Mouse (Mus musculus) CH12.LX (cell line): Measurements from ENCODE around the gene Vapb. TPM values are rescaled to one million over a fixed set of nuclear protein-coding genes. Genes with fewer than 3 reads are reported as not detected.

Experiments
- DNase-seq: peaks from one replicate; pipeline ENCODE4 v3.0.0-alpha.2; 2013; ENCODE audit errors: extremely low read depth
- H3K27ac ChIP-seq: 2 replicates; pipeline ENCODE4 v1.5.1; 2012; ENCODE audit warnings: low read depth, mild to moderate bottlenecking, control low read depth, moderate library complexity; ENCODE audit not compliant: insufficient read depth
- H3K27me3 ChIP-seq: replicated peaks from 2 replicates; pipeline ENCODE3; 2012; ENCODE audit warnings: inconsistent platforms
- H3K36me3 ChIP-seq, 2 experiments: replicated peaks in 1 of 2; 2 replicates each; pipeline versions ENCODE3 to v1.6.1; 2012; ENCODE audit warnings: inconsistent platforms in 1 of 2, low read length in 1 of 2, mild to moderate bottlenecking in 1 of 2, mixed read lengths in 1 of 2, moderate library complexity in 1 of 2; ENCODE audit not compliant: control insufficient read depth in 1 of 2, insufficient read depth in 1 of 2
- H3K4me1 ChIP-seq, 2 experiments: 2 replicates each; pipeline ENCODE4 v1.6.1; 2012; ENCODE audit warnings: inconsistent platforms in 1 of 2, moderate library complexity in 1 of 2; ENCODE audit not compliant: insufficient read depth in 2 of 2, control insufficient read depth in 1 of 2
- H3K4me2 ChIP-seq: 2 replicates; pipeline ENCODE4 v1.6.1; 2012; ENCODE audit warnings: low read depth, mild to moderate bottlenecking, control low read depth; ENCODE audit not compliant: poor library complexity, insufficient read depth, severe bottlenecking
- H3K4me3 ChIP-seq, 3 experiments: fragments of 150-350 bp in 1 of 3; sonication (generic) in 1 of 3; replicated peaks in 1 of 3; 2 replicates each; pipeline versions ENCODE3 to v1.5.1; 2011 to 2012; ENCODE audit warnings: low read depth in 2 of 3, low read length in 2 of 3, mild to moderate bottlenecking in 2 of 3, moderate library complexity in 2 of 3, control low read depth in 1 of 3, improper control_type of control experiment in 1 of 3, inconsistent platforms in 1 of 3, mixed read lengths in 1 of 3; ENCODE audit not compliant: poor library complexity in 1 of 3
- H3K79me2 ChIP-seq: replicated peaks from 2 replicates; pipeline ENCODE4 v1.6.1; 2012; ENCODE audit warnings: mild to moderate bottlenecking, moderate library complexity; ENCODE audit not compliant: control insufficient read depth, poor library complexity, insufficient read depth, severe bottlenecking; ENCODE audit errors: extremely low read depth
- H3K9ac ChIP-seq: 2 replicates; pipeline ENCODE4 v1.6.1; 2012; ENCODE audit warnings: low read depth, mild to moderate bottlenecking, control low read depth, moderate library complexity; ENCODE audit not compliant: insufficient read depth
- H3K9me3 ChIP-seq: replicated peaks from 2 replicates; pipeline ENCODE3; 2012; ENCODE audit warnings: low read length, inconsistent platforms, mixed read lengths
- BHLHE40 ChIP-seq: IDR thresholded peaks from 2 replicates; pipeline ENCODE4 v1.6.1; 2011; ENCODE audit warnings: mild to moderate bottlenecking, low read depth, low read length, improper control_type of control experiment
- E2F4 ChIP-seq: IDR thresholded peaks from 2 replicates; pipeline ENCODE4 v1.6.1; 2011; ENCODE audit warnings: low read depth, low read length, improper control_type of control experiment; ENCODE audit not compliant: insufficient replicate concordance
- ELF1 ChIP-seq: IDR thresholded peaks from 2 replicates; pipeline ENCODE4 v1.6.1; 2014; ENCODE audit warnings: low read depth, mild to moderate bottlenecking, inconsistent platforms, low read length, improper control_type of control experiment
- HCFC1 ChIP-seq: IDR thresholded peaks from 2 replicates; pipeline ENCODE4 v1.6.1; 2012; ENCODE audit warnings: low read depth, mild to moderate bottlenecking, inconsistent platforms, low read length, improper control_type of control experiment
- MAZ ChIP-seq: IDR thresholded peaks from 2 replicates; pipeline ENCODE4 v1.6.1; 2012; ENCODE audit warnings: low read depth, mild to moderate bottlenecking, inconsistent platforms, low read length, improper control_type of control experiment, moderate library complexity
- MXI1 ChIP-seq: IDR thresholded peaks from 2 replicates; pipeline ENCODE4 v1.6.1; 2011; ENCODE audit warnings: mild to moderate bottlenecking, low read depth, low read length, improper control_type of control experiment
- NELFE ChIP-seq: IDR thresholded peaks from 2 replicates; pipeline ENCODE4 v1.6.1; 2011; ENCODE audit warnings: low read depth, low read length, improper control_type of control experiment
- NRF1 ChIP-seq: IDR thresholded peaks from 2 replicates; pipeline ENCODE4 v1.6.1; 2014; ENCODE audit warnings: low read depth, mild to moderate bottlenecking, inconsistent platforms, low read length, improper control_type of control experiment, moderate library complexity
- PAX5 ChIP-seq: IDR thresholded peaks from 2 replicates; pipeline ENCODE4 v1.6.1; 2012; ENCODE audit warnings: low read length, inconsistent platforms, mixed read lengths
- POLR2A ChIP-seq: IDR thresholded peaks from 2 replicates; pipeline ENCODE4 v1.6.1; 2011; ENCODE audit warnings: low read depth, mild to moderate bottlenecking, improper control_type of control experiment, low read length
- POLR2AphosphoS2 ChIP-seq: IDR thresholded peaks from 2 replicates; pipeline ENCODE4 v1.6.1; 2011; ENCODE audit warnings: low read depth, low read length, improper control_type of control experiment
- RAD21 ChIP-seq: IDR thresholded peaks from 2 replicates; pipeline ENCODE4 v1.6.1; 2011; ENCODE audit warnings: low read depth, mild to moderate bottlenecking, low read length, improper control_type of control experiment, moderate library complexity
- RCOR1 ChIP-seq: conservative IDR thresholded peaks from 2 replicates; pipeline ENCODE4 v1.6.1; 2012; ENCODE audit warnings: low read depth, mild to moderate bottlenecking, inconsistent platforms, low read length, improper control_type of control experiment
- SMC3 ChIP-seq: IDR thresholded peaks from 2 replicates; pipeline ENCODE4 v1.6.1; 2011; ENCODE audit warnings: low read depth, low read length, improper control_type of control experiment
- TBP ChIP-seq: conservative IDR thresholded peaks from 2 replicates; pipeline ENCODE4 v1.6.1; 2011; ENCODE audit warnings: low read depth, low read length, improper control_type of control experiment
- USF1 ChIP-seq: IDR thresholded peaks from 2 replicates; pipeline ENCODE4 v1.6.1; 2014; ENCODE audit warnings: low read depth, mild to moderate bottlenecking, inconsistent platforms, low read length, improper control_type of control experiment
- ZC3H11A ChIP-seq: IDR thresholded peaks from 2 replicates; pipeline ENCODE4 v1.6.1; 2012; ENCODE audit warnings: low read depth, mild to moderate bottlenecking, inconsistent platforms, low read length, improper control_type of control experiment
- ZMIZ1 ChIP-seq: IDR thresholded peaks from 2 replicates; pipeline ENCODE4 v1.6.1; 2012; ENCODE audit warnings: low read depth, mild to moderate bottlenecking, inconsistent platforms, low read length, improper control_type of control experiment
- dilution Hi-C: fragments of 300-500 bp; cut with MboI; formaldehyde crosslinking; loops from 2 replicates; pipeline ENCODE4 v1.14.3; 2020; ENCODE audit warnings: low sequenced_read_pairs; ENCODE audit not compliant: extremely low pct_unique_long_range_greater_than_20kb, extremely low pct_ligation_motif_present
- in situ Hi-C: fragments of 300-500 bp; cut with MboI; formaldehyde crosslinking; loops from 3 replicates; pipeline ENCODE4 v1.14.3; 2019; ENCODE audit warnings: low sequenced_read_pairs, low pct_ligation_motif_present, low pct_unique_long_range_greater_than_20kb, mixed read lengths
- polyA plus RNA-seq: library from polyadenylated mRNA; unstranded; fragments of >175 nt; gene quantifications from 2 replicates; pipeline ENCODE4 v1.2.1, GENCODE M21; 2012; ENCODE audit warnings: low read depth; ENCODE audit not compliant: insufficient read length
- total RNA-seq, 2 experiments: library from RNA; depleted of rRNA; stranded (reverse); fragments of 300-350 nt in 1 of 2; fragments of >200 nt in 1 of 2; gene quantifications; 2 replicates each; pipeline ENCODE4 v1.2.3; 2012 to 2014

Vapb gene
- total and polyA plus RNA-seq, 3 experiments = 20.9 to 46.4 (median 44.7) TPM

DNA sequence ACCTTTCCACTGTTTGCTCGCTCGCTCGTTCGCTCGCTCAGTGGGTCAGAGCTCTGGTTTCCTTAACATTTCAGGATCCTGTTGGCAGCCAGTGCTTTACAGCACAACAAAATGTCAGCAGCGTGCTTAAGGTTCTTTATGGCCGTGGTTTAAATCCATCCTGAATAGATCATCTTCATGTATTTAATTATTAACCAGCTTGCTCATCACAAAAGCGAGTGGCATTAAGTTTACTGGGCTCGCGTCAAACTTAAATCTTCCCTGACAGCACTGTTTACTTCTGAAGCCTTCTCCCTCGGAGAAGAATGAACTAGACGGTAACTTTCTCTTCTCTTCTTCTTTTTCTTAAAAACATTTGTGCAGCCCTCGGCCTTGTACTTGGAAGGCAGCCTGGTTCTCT, 4.8 kb downstream of the Vapb start:
- in situ Hi-C loops = no loop called here
- peaks cover 22 to 33% of the 10 kb centered on the region in 2 experiments for H3K4me1 ChIP-seq
- H3K79me2 ChIP-seq = peaks cover 59% of the 10 kb centered on the region
- no peak for DNase-seq
- no peaks in the 10 kb centered on the region for H3K9me3 ChIP-seq
- no peak overlapping the region for H3K9ac ChIP-seq
- H3K4me2 ChIP-seq = no peak overlapping the region
- dilution Hi-C loops = no loop called here
- no peak overlapping the region for H3K4me3 ChIP-seq
- H3K27me3 ChIP-seq = no peaks in the 10 kb centered on the region
- peaks cover 7 to 64% of the 10 kb centered on the region in 2 experiments for H3K36me3 ChIP-seq
- H3K27ac ChIP-seq = no peak overlapping the region
- TF ChIP-seq HCFC1 (no peak), TBP (no peak), E2F4 (no peak), NELFE (no peak), MAZ (no peak), ZC3H11A (no peak), ZMIZ1 (no peak), ELF1 (no peak), PAX5 (no peak), MXI1 (no peak)

DNA sequence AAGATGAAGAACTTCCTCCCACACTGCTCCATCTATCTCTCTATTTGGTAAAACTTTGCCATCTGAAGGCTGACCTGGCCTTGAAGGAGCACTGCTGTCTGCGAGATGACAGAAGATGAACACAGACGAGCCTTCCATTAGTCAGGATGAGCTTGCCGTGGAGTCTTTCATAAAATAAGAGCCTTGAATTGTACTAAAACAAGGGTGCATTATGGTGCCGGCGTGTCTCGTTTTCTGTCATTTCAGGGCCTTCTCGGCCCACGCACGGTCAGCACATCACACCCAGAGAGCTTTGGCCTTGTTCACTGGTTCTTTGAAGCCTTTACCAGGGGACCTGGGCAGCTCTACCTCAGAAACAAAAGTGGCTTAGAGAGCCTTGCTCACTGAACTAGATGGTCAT, 5.4 kb downstream of the Vapb start:
- peaks cover 66% of the 10 kb centered on the region for H3K79me2 ChIP-seq
- H3K4me3 ChIP-seq = no peak overlapping the region
- peaks cover 22 to 33% of the 10 kb centered on the region in 2 experiments for H3K4me1 ChIP-seq
- no peak for DNase-seq
- TF ChIP-seq BHLHE40 (no peak), NRF1 (no peak), RCOR1 (no peak), HCFC1 (no peak), POLR2A (no peak), E2F4 (no peak), RAD21 (no peak), POLR2AphosphoS2 (no peak), USF1 (no peak), SMC3 (no peak)
- in situ Hi-C loops (no loop called here), dilution Hi-C loops (no loop called here)
- no peak overlapping the region for H3K9ac ChIP-seq
- no peak overlapping the region for H3K27ac ChIP-seq
- peaks cover 7 to 67% of the 10 kb centered on the region in 2 experiments for H3K36me3 ChIP-seq
- no peak overlapping the region for H3K4me2 ChIP-seq
- no peaks in the 10 kb centered on the region for H3K9me3 ChIP-seq
- H3K27me3 ChIP-seq = no peaks in the 10 kb centered on the region
